Mouse (Mus musculus) C2C12 (cell line): Measurements from ENCODE around the gene Lrrc43.

Source experiments
- CTCF ChIP-seq: IDR thresholded peaks from one replicate; pipeline ENCODE4 v1.5.1; 2011; ENCODE audit not compliant: control insufficient read depth, insufficient read depth, insufficient read length
- FOSL1 ChIP-seq: IDR thresholded peaks from one replicate; pipeline ENCODE4 v1.8.0; 2011; ENCODE audit warnings: mild to moderate bottlenecking, low read length; ENCODE audit not compliant: poor library complexity, insufficient read depth, severe bottlenecking
- MAX ChIP-seq: IDR thresholded peaks from one replicate; pipeline ENCODE4 v1.6.1; 2011; ENCODE audit warnings: mild to moderate bottlenecking, control low read depth
- MYOD1 ChIP-seq: IDR thresholded peaks from one replicate; pipeline ENCODE4 v1.6.1; 2011; ENCODE audit warnings: low read depth; ENCODE audit not compliant: control insufficient read depth, insufficient read length
- MYOG ChIP-seq: IDR thresholded peaks from one replicate; pipeline ENCODE4 v1.6.1; 2011; ENCODE audit not compliant: control insufficient read depth, insufficient read length; ENCODE audit errors: extremely low read depth

GRCm38 (mm10) chr5:123439312-123439711 is 49.8 kb upstream of the Lrrc43 start:
- no peak for TF ChIP-seq CTCF
- no peak for TF ChIP-seq MAX
- no peak for TF ChIP-seq FOSL1
- no peak for TF ChIP-seq MYOD1
- no peak for TF ChIP-seq MYOG
